Mouse (Mus musculus) embryonic fibroblast, embryonic 13.5 days (primary cell): ENCODE data around the gene Atp8a1. TPM values are rescaled to one million over a fixed set of nuclear protein-coding genes. Genes with fewer than 3 reads are reported as not detected.

Experiments used
- H3K27ac ChIP-seq: 2 replicates; pipeline ENCODE4 v1.5.1; 2012; ENCODE audit warnings: low read length, control low read depth, inconsistent platforms; ENCODE audit not compliant: insufficient read depth
- H3K4me1 ChIP-seq: 2 replicates; pipeline ENCODE4 v1.6.1; 2011; ENCODE audit warnings: low read length; ENCODE audit not compliant: control insufficient read depth, insufficient read depth
- H3K4me3 ChIP-seq: 2 replicates; pipeline ENCODE4 v1.5.1; 2011; ENCODE audit warnings: mild to moderate bottlenecking, control low read depth, low read length; ENCODE audit not compliant: insufficient read depth
- CTCF ChIP-seq: IDR thresholded peaks from 2 replicates; pipeline ENCODE4 v1.5.1; 2011; ENCODE audit warnings: mild to moderate bottlenecking, control low read depth, low read length, moderate library complexity, borderline replicate concordance; ENCODE audit not compliant: insufficient read depth
- POLR2A ChIP-seq: IDR thresholded peaks from 2 replicates; pipeline ENCODE4 v1.6.1; 2011; ENCODE audit warnings: low read depth, mild to moderate bottlenecking, control low read depth, low read length, moderate library complexity
- polyA plus RNA-seq: library from polyadenylated mRNA; stranded (reverse); fragments of >200 nt; gene quantifications from 2 replicates; pipeline ENCODE4 v1.2.4, GENCODE M21; 2011; ENCODE audit warnings: low read depth; ENCODE audit not compliant: missing spikeins, insufficient read length

Atp8a1 gene
- polyA plus RNA-seq, 1 experiment = 7.0 TPM

GRCm38 (mm10) chr5:67690336-67690735, 156.9 kb downstream of the Atp8a1 start:
- Histone ChIP-seq H3K4me3 (no peak overlapping the region), H3K27ac (no peak overlapping the region), H3K4me1 (no peaks in the 10 kb centered on the region)
- TF ChIP-seq POLR2A = no peak
- TF ChIP-seq CTCF = no peak

- Histone ChIP-seq H3K4me3 (no peak overlapping the region), H3K27ac (no peak overlapping the region), H3K4me1 (no peaks in the 10 kb centered on the region)
- TF ChIP-seq CTCF (no peak), POLR2A (no peak)
Observed at GRCm38 (mm10) chr5:67688001-67688400, 159.2 kb downstream of the Atp8a1 start.

- TF ChIP-seq POLR2A = no peak
- TF ChIP-seq CTCF = no peak
- H3K27ac ChIP-seq = no peak overlapping the region
- H3K4me1 ChIP-seq = no peaks in the 10 kb centered on the region
- no peak overlapping the region for H3K4me3 ChIP-seq
Observed at GRCm38 (mm10) chr5:67685906-67686305, 161.3 kb downstream of the Atp8a1 start.

GRCm38 (mm10) chr5:67685461-67685860, 161.8 kb downstream of the Atp8a1 start:
- H3K27ac ChIP-seq = no peak overlapping the region
- TF ChIP-seq POLR2A (no peak), CTCF (no peak)
- no peak overlapping the region for H3K4me3 ChIP-seq
- H3K4me1 ChIP-seq = no peaks in the 10 kb centered on the region

- Histone ChIP-seq H3K4me1 (no peaks in the 10 kb centered on the region), H3K27ac (no peak overlapping the region), H3K4me3 (no peak overlapping the region)
- TF ChIP-seq CTCF = no peak
- TF ChIP-seq POLR2A = no peak
Observed at GRCm38 (mm10) chr5:67678819-67679218, 168.4 kb downstream of the Atp8a1 start.

GRCm38 (mm10) chr5:67673008-67673407, 174.2 kb downstream of the Atp8a1 start:
- H3K27ac ChIP-seq = no peak overlapping the region
- no peaks in the 10 kb centered on the region; the same call in 1 of the 2 replicates for H3K4me1 ChIP-seq
- no peak overlapping the region for H3K4me3 ChIP-seq
- no peak for TF ChIP-seq CTCF
- TF ChIP-seq POLR2A = no peak

GRCm38 (mm10) chr5:67670158-67670557, 177.1 kb downstream of the Atp8a1 start:
- no peak for TF ChIP-seq POLR2A
- no peak for TF ChIP-seq CTCF
- Histone ChIP-seq H3K4me3 (no peak overlapping the region), H3K4me1 (no peaks in the 10 kb centered on the region; the same call in 1 of the 2 replicates), H3K27ac (no peak overlapping the region)

GRCm38 (mm10) chr5:67669436-67669896, 177.8 kb downstream of the Atp8a1 start:
- Histone ChIP-seq H3K4me3 (no peak overlapping the region), H3K4me1 (no peaks in the 10 kb centered on the region; the same call in 1 of the 2 replicates), H3K27ac (no peak overlapping the region)
- TF ChIP-seq CTCF (no peak), POLR2A (no peak)

- Histone ChIP-seq H3K4me1 (no peaks in the 10 kb centered on the region), H3K27ac (no peak overlapping the region), H3K4me3 (no peak overlapping the region)
- TF ChIP-seq POLR2A (no peak), CTCF (no peak)
Observed at GRCm38 (mm10) chr5:67662715-67663114, 184.5 kb downstream of the Atp8a1 start.

- Histone ChIP-seq H3K4me1 (no peaks in the 10 kb centered on the region), H3K4me3 (no peak overlapping the region), H3K27ac (no peak overlapping the region)
- TF ChIP-seq POLR2A (no peak), CTCF (no peak)
Observed at GRCm38 (mm10) chr5:67659864-67660263, 187.4 kb downstream of the Atp8a1 start.
